Mouse (Mus musculus) inflammation-experienced regulatory T-cells, adult 16 weeks (primary cell): ENCODE results near the gene Fam205c. TPM values are rescaled to one million over a fixed set of nuclear protein-coding genes. Genes with fewer than 3 reads are reported as not detected.

ENCODE experiments used
- polyA plus RNA-seq: library from polyadenylated mRNA; unstranded; fragments of 100-300 nt; shearing (Covaris generic); gene quantifications from one replicate; pipeline ENCODE4 v1.2.1, GENCODE M21; 2017

Gene Fam205c
- not detected for polyA plus RNA-seq

GRCm38 (mm10) chr4:42874134-42874533 is at the start of gene Fam205c:
TSS of gene Fam205c (minus strand) at chr4:42874234.

DNA sequence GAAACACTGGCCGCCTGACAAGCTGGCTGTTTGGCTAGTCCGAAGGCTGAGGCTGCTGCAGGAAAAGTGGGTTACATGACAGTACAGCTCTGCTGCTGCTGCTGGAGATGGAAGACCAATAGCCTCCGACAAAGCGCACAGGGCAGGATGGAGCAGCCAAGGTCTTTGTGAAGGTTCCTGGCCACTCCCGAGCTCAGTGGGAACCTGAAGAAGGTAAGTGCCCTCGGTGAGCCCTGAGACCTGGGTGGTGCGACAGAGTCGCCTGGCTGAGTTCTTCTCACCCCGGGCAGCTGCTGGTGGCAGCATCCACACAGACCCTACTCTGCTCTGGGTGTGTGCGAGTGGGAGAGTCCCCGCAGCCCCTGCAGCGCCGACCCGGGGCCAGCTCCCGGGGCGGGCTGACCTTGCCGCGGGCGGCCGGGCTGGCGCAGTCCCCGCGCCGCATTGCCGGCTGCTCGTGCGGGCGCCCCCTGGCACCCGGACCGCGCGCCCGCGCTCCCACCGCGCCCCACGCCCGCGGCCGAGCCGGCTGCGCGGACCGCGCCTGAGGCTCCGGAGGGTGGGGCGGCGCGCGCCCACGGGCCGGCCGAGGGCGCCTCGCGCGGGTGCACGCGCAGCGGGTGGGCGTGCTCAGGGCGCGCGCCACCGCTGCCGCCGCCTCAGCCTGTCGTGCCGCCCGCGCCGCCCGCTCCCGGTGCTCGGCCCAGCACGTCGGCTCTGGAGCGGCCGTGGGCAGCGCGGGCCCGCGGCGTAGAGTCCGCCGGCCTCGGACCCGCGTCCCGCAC is 42.8 kb upstream of the Fam205c start, which contains the start of gene Phf24:
Gene Phf24 (plus strand): TSS at position 44 of the 785 bp plus-strand sequence.

DNA sequence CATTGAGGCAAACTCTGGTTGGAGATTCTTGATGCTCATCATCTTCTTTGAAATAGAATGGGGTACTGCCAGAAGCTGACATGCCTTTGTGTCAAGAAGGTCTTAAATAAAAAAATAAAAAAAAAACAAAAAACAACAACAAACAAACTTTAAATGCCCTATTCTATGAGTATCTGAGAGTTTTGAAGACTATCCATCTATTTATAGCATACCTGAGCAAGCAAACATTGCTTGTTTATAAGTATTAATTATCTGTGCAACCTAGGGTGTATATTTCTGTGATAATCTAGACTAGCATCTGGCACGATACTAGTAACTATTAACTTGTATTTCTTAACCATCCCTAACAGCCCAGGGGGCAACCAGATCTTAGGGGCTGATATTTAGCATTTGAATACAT is 17.4 kb downstream of the Fam205c start, which contains the start of gene Gm12394:
Gene Gm12394 (minus strand): TSS at position 101 of the 400 bp plus-strand sequence.

GRCm38 (mm10) chr4:42853788-42854187 is 20.2 kb downstream of the Fam205c start, which contains the start of gene Fam205a1:
TSS of gene Fam205a1 (minus strand) at chr4:42853888.

Other genes with a start within 250 kb of the Fam205c start
- not detected for gene Gm2564, start 244.5 kb downstream of the Fam205c start, polyA plus RNA-seq
- not detected for gene Ccl27b, start 219.0 kb downstream of the Fam205c start, polyA plus RNA-seq
- gene Il11ra2, start 212.3 kb downstream of the Fam205c start, polyA plus RNA-seq: not detected
- gene 4930578G10Rik, start 138.7 kb downstream of the Fam205c start, polyA plus RNA-seq: not detected
- not detected for gene Ccl19, start 117.7 kb downstream of the Fam205c start, polyA plus RNA-seq
- gene Ccl21a, start 100.2 kb downstream of the Fam205c start, polyA plus RNA-seq: not detected
- gene Fam205a1, start 20.3 kb downstream of the Fam205c start, polyA plus RNA-seq: not detected
- not detected for gene Gm12394, start 17.5 kb downstream of the Fam205c start, polyA plus RNA-seq
- not detected for gene Phf24, start 42.4 kb upstream of the Fam205c start, polyA plus RNA-seq
- gene Dnajb5, start 75.6 kb upstream of the Fam205c start, polyA plus RNA-seq: 11.7 TPM
- 0.30 TPM for gene 1700022I11Rik, start 95.4 kb upstream of the Fam205c start, polyA plus RNA-seq
- gene Vcp, start 126.3 kb upstream of the Fam205c start, polyA plus RNA-seq: 464 TPM
- 31.3 TPM for gene Fancg, start 136.3 kb upstream of the Fam205c start, polyA plus RNA-seq
- 49.0 TPM for gene Pigo, start 151.6 kb upstream of the Fam205c start, polyA plus RNA-seq
- 193 TPM for gene Stoml2, start 157.5 kb upstream of the Fam205c start, polyA plus RNA-seq
- gene Fam214b, start 172.0 kb upstream of the Fam205c start, polyA plus RNA-seq: 12.3 TPM
- 0.46 TPM for gene Unc13b, start 184.7 kb upstream of the Fam205c start, polyA plus RNA-seq